Mouse (Mus musculus) liver, embryonic 15.5 days (tissue): Measurements from ENCODE around the gene Mndal. TPM values are rescaled to one million over a fixed set of nuclear protein-coding genes. Genes with fewer than 3 reads are reported as not detected.
"Not testable (repeated sequence)": the region's sequence is repeated elsewhere in the genome, so short reads cannot be mapped to it uniquely, and the experiment has no call there.

Experiments
- ATAC-seq: fragments of 200-750 bp; cut with Nextera tagmentation; 2 replicates; pipeline ENCODE4 v1.8.0; 2017; ENCODE audit warnings: moderate number of reproducible peaks, mild to moderate bottlenecking, moderate library complexity; ENCODE audit not compliant: insufficient read depth
- H3K27ac ChIP-seq: fragments of 300-500 bp; sonication (generic); replicated peaks from 2 replicates; pipeline ENCODE4 v1.5.1; 2015; ENCODE audit warnings: mild to moderate bottlenecking, inconsistent platforms
- H3K27me3 ChIP-seq: fragments of 300-500 bp; sonication (generic); 2 replicates; pipeline ENCODE4 v1.6.1; 2015; ENCODE audit warnings: mild to moderate bottlenecking, inconsistent platforms
- H3K36me3 ChIP-seq: fragments of 300-500 bp; sonication (generic); replicated peaks from 2 replicates; pipeline ENCODE4 v1.6.1; 2015; ENCODE audit warnings: moderate library complexity, mild to moderate bottlenecking, inconsistent platforms
- H3K4me1 ChIP-seq: fragments of 300-500 bp; sonication (generic); replicated peaks from 2 replicates; pipeline ENCODE4 v1.6.1; 2015; ENCODE audit warnings: inconsistent platforms
- H3K4me2 ChIP-seq: fragments of 300-500 bp; sonication (generic); 2 replicates; pipeline ENCODE4 v1.6.1; 2015; ENCODE audit warnings: moderate library complexity, mild to moderate bottlenecking, inconsistent platforms
- H3K4me3 ChIP-seq: fragments of 300-500 bp; sonication (generic); replicated peaks from 2 replicates; pipeline ENCODE4 v1.5.1; 2015; ENCODE audit warnings: mild to moderate bottlenecking, inconsistent platforms
- H3K9ac ChIP-seq: fragments of 300-500 bp; sonication (generic); 2 replicates; pipeline ENCODE4 v1.6.1; 2015; ENCODE audit warnings: moderate library complexity, mild to moderate bottlenecking, inconsistent platforms
- H3K9me3 ChIP-seq: fragments of 300-500 bp; sonication (generic); replicated peaks from 2 replicates; pipeline ENCODE4 v1.6.1; 2016; ENCODE audit warnings: inconsistent platforms
- WGBS: fragments of 180-500 bp; shearing (Covaris S2); methylation state at CpG from one replicate; pipeline ENCODE4 v1.1.7; 2015; ENCODE audit warnings: mixed read lengths; ENCODE audit not compliant: insufficient replicate concordance; 5-methylcytosine and 5-hydroxymethylcytosine counted together
- polyA plus RNA-seq: library from polyadenylated mRNA; unstranded; fragments of >200 nt; fragmentation: Nextera tagmentation; extraction: Ambion mirVana; gene quantifications from 2 replicates; pipeline ENCODE4 v1.2.1, GENCODE M21; 2015

Gene Mndal
- polyA plus RNA-seq, 1 experiment from 2014 or later: 4.7 TPM

DNA sequence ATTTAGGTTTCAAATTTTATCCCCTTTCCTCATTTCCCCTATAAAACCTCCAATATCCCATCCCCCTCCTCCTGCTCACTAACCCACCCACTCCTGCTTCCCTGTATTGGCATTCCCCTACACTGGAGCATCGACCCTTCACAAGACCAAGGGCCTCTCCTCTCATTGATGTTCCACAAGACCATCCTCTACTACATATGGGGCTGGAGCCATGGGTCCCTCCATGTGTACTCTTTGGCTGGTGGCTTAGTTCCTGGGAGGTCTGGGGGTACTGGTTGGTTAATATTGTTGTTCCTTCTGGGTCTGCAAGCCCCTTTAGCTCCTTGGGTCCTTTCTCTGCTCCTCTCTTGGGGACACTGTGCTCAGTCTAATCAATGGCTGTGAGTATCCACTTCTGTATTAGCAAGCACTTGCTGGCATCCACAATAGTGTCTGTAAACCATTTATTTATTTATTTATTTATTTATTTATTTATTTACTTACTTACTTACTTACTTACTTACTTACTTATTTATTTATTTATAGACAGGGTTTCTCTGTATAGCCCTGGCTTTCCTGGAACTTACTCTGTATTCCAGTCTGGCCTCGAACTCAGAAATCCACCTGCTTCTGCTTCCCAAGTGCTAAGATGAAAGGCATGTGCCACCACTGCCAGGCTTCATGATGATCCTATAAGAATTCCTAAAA is 121.4 kb downstream of the Mndal start:
- WGBS: 56% methylated on average over 2 of the region's 2 CpGs
- H3K4me2 ChIP-seq, ATAC-seq, H3K4me3 ChIP-seq, H3K9ac ChIP-seq, H3K36me3 ChIP-seq, H3K9me3 ChIP-seq, H3K27ac ChIP-seq, H3K27me3 ChIP-seq, H3K4me1 ChIP-seq: not testable (repeated sequence)

- not testable (repeated sequence) for ATAC-seq, H3K9ac ChIP-seq, H3K4me1 ChIP-seq, H3K9me3 ChIP-seq, H3K4me3 ChIP-seq, H3K4me2 ChIP-seq, H3K27me3 ChIP-seq, H3K36me3 ChIP-seq, H3K27ac ChIP-seq
- 24% methylated on average over 2 of the region's 2 CpGs for WGBS
Measured at GRCm38 (mm10) chr1:173809294-173809693, 133.0 kb downstream of the Mndal start.

DNA sequence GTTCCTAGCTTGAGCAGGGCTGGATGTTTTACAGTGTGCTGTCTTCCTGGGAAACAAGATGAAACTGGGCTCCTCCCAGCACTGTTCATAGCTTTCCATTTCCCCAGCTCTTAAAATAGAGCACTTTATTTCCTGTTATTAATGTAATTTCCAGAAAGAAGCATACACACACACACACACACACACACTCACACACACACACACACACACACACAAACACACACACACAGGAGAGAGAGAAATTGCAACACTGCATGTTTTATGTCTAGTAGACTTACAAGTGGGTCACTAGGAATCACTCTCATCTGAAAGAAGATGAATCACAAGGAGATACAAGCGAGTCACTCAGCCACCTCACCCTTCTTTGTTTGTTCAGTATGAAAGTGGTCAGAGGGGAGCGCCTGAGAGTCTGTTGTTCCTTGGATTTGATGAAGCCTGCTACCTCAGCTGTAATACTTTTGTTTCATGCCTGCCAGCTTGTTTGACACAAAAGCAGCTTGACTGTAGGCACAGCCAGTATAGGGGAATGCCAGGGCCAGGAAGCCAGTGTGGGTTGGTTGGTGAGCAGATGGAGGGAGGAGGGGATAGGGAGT is 139.5 kb downstream of the Mndal start:
- ATAC-seq: not testable (repeated sequence)
- 58% methylated on average over 2 of the region's 2 CpGs for WGBS

GRCm38 (mm10) chr1:173802207-173802606 is 140.1 kb downstream of the Mndal start:
- ATAC-seq, H3K27me3 ChIP-seq, H3K4me3 ChIP-seq, H3K36me3 ChIP-seq, H3K4me1 ChIP-seq, H3K9ac ChIP-seq, H3K27ac ChIP-seq, H3K4me2 ChIP-seq, H3K9me3 ChIP-seq: not testable (repeated sequence)
- 31% methylated on average over 3 of the region's 3 CpGs for WGBS

More for the DNA sequence above, 139.5 kb downstream of the Mndal start:
- H3K36me3 ChIP-seq, H3K4me3 ChIP-seq, H3K27me3 ChIP-seq, H3K4me2 ChIP-seq, H3K27ac ChIP-seq, H3K4me1 ChIP-seq, H3K9ac ChIP-seq, H3K9me3 ChIP-seq: not testable (repeated sequence)

DNA sequence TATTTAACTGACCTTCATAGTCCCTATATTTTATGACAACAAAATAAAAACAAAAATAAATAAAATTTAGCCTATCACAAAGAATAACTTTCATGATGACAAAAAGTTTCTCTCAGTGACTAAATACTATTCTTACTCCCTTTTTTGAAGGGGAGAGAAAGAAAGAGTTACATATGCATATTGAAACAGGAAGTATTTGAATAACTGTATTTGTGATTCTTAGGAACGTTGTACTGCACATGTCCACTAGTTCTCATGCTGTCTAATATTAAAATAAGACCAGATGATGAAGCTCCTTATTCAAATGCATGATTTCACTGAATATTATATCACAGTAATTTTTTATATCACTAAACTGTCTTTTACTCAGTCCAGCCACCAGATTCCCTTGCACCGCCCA is 140.5 kb downstream of the Mndal start:
- not testable (repeated sequence) for H3K4me2 ChIP-seq, H3K9me3 ChIP-seq, H3K27me3 ChIP-seq, H3K4me3 ChIP-seq, ATAC-seq, H3K4me1 ChIP-seq, H3K9ac ChIP-seq, H3K36me3 ChIP-seq, H3K27ac ChIP-seq
- WGBS: 43% methylated on average over 2 of the region's 2 CpGs

Other genes starting within 250 kb of the Mndal start
- 1.3 and 1.4 TPM in 2 replicates for gene Ifi207, start 200.7 kb downstream of the Mndal start, polyA plus RNA-seq
- gene Ifi204, start 175.5 kb downstream of the Mndal start, polyA plus RNA-seq: 4.5 and 4.9 TPM in 2 replicates
- gene Ifi211, start 29.4 kb downstream of the Mndal start, polyA plus RNA-seq: 1.9 and 3.1 TPM in 2 replicates
- 2.0 and 3.0 TPM in 2 replicates for gene Ifi203, start 181 bp upstream of the Mndal start, polyA plus RNA-seq
- not detected in 2 replicates for gene Ifi202b, start 40.3 kb upstream of the Mndal start, polyA plus RNA-seq
- gene Ifi205, start 89.3 kb upstream of the Mndal start, polyA plus RNA-seq: 0.84 and 0.88 TPM in 2 replicates
- gene Olfr433, start 98.2 kb upstream of the Mndal start, polyA plus RNA-seq: 0.10 and 0.21 TPM in 2 replicates
- gene Olfr432, start 106.7 kb upstream of the Mndal start, polyA plus RNA-seq: not detected in 2 replicates
- gene Olfr430, start 124.1 kb upstream of the Mndal start, polyA plus RNA-seq: not detected in 2 replicates
- not detected in 2 replicates for gene Olfr429, start 141.8 kb upstream of the Mndal start, polyA plus RNA-seq
- not detected in 2 replicates for gene Olfr427, start 154.4 kb upstream of the Mndal start, polyA plus RNA-seq
- not detected in 2 replicates for gene Olfr231, start 178.7 kb upstream of the Mndal start, polyA plus RNA-seq
- not detected in 2 replicates for gene Olfr424, start 189.0 kb upstream of the Mndal start, polyA plus RNA-seq
- 0.58 and 0.59 TPM in 2 replicates for gene Olfr420, start 213.1 kb upstream of the Mndal start, polyA plus RNA-seq
- 32.8 and 35.8 TPM in 2 replicates for gene Spta1, start 230.3 kb upstream of the Mndal start, polyA plus RNA-seq